Mouse (Mus musculus) CH12.LX (cell line): ENCODE measurements at regions not wholly inside any gene's neighbourhood (a gene's known extent, or its start where the extent isn't known, plus 50 kb on each side); places are given as distances from the start of the nearest gene placed in this dataset.

Experiments used
- DNase-seq: peaks from one replicate; pipeline ENCODE4 v3.0.0-alpha.2; 2013; ENCODE audit errors: extremely low read depth
- H3K27ac ChIP-seq: 2 replicates; pipeline ENCODE4 v1.5.1; 2012; ENCODE audit warnings: low read depth, mild to moderate bottlenecking, control low read depth, moderate library complexity; ENCODE audit not compliant: insufficient read depth
- H3K27me3 ChIP-seq: replicated peaks from 2 replicates; pipeline ENCODE3; 2012; ENCODE audit warnings: inconsistent platforms
- H3K36me3 ChIP-seq, 2 experiments: replicated peaks in 1 of 2; 2 replicates each; pipeline versions ENCODE3 to v1.6.1; 2012; ENCODE audit warnings: inconsistent platforms in 1 of 2, low read length in 1 of 2, mild to moderate bottlenecking in 1 of 2, mixed read lengths in 1 of 2, moderate library complexity in 1 of 2; ENCODE audit not compliant: control insufficient read depth in 1 of 2, insufficient read depth in 1 of 2
- H3K4me1 ChIP-seq, 2 experiments: 2 replicates each; pipeline ENCODE4 v1.6.1; 2012; ENCODE audit warnings: inconsistent platforms in 1 of 2, moderate library complexity in 1 of 2; ENCODE audit not compliant: insufficient read depth in 2 of 2, control insufficient read depth in 1 of 2
- H3K4me2 ChIP-seq: 2 replicates; pipeline ENCODE4 v1.6.1; 2012; ENCODE audit warnings: low read depth, mild to moderate bottlenecking, control low read depth; ENCODE audit not compliant: poor library complexity, insufficient read depth, severe bottlenecking
- H3K4me3 ChIP-seq, 3 experiments: fragments of 150-350 bp in 1 of 3; sonication (generic) in 1 of 3; replicated peaks in 1 of 3; 2 replicates each; pipeline versions ENCODE3 to v1.5.1; 2011 to 2012; ENCODE audit warnings: low read depth in 2 of 3, low read length in 2 of 3, mild to moderate bottlenecking in 2 of 3, moderate library complexity in 2 of 3, control low read depth in 1 of 3, improper control_type of control experiment in 1 of 3, inconsistent platforms in 1 of 3, mixed read lengths in 1 of 3; ENCODE audit not compliant: poor library complexity in 1 of 3
- H3K79me2 ChIP-seq: replicated peaks from 2 replicates; pipeline ENCODE4 v1.6.1; 2012; ENCODE audit warnings: mild to moderate bottlenecking, moderate library complexity; ENCODE audit not compliant: control insufficient read depth, poor library complexity, insufficient read depth, severe bottlenecking; ENCODE audit errors: extremely low read depth
- H3K9ac ChIP-seq: 2 replicates; pipeline ENCODE4 v1.6.1; 2012; ENCODE audit warnings: low read depth, mild to moderate bottlenecking, control low read depth, moderate library complexity; ENCODE audit not compliant: insufficient read depth
- H3K9me3 ChIP-seq: replicated peaks from 2 replicates; pipeline ENCODE3; 2012; ENCODE audit warnings: low read length, inconsistent platforms, mixed read lengths
- BHLHE40 ChIP-seq: IDR thresholded peaks from 2 replicates; pipeline ENCODE4 v1.6.1; 2011; ENCODE audit warnings: mild to moderate bottlenecking, low read depth, low read length, improper control_type of control experiment
- CTCF ChIP-seq, 2 experiments: IDR thresholded peaks in 1 of 2; conservative IDR thresholded peaks in 1 of 2; 2 replicates each; pipeline ENCODE4 v1.5.1; 2011 to 2012; ENCODE audit warnings: low read depth in 2 of 2, low read length in 2 of 2, improper control_type of control experiment in 1 of 2, inconsistent platforms in 1 of 2, mild to moderate bottlenecking in 1 of 2, moderate library complexity in 1 of 2
- ETS1 ChIP-seq: conservative IDR thresholded peaks from 2 replicates; pipeline ENCODE4 v1.6.1; 2012; ENCODE audit warnings: low read depth, mild to moderate bottlenecking, inconsistent platforms, low read length, improper control_type of control experiment, moderate library complexity
- GABPA ChIP-seq: IDR thresholded peaks from 2 replicates; pipeline ENCODE4 v1.6.1; 2012; ENCODE audit warnings: low read depth, low read length, improper control_type of control experiment, inconsistent platforms; ENCODE audit not compliant: insufficient replicate concordance
- IRF4 ChIP-seq: IDR thresholded peaks from 2 replicates; pipeline ENCODE4 v1.6.1; 2014; ENCODE audit warnings: low read depth, mild to moderate bottlenecking, inconsistent platforms, low read length, improper control_type of control experiment
- JUN ChIP-seq: IDR thresholded peaks from 2 replicates; pipeline ENCODE4 v1.6.1; 2011; ENCODE audit warnings: low read depth, mild to moderate bottlenecking, low read length, improper control_type of control experiment, moderate library complexity; ENCODE audit not compliant: insufficient read depth
- MAX ChIP-seq: IDR thresholded peaks from 2 replicates; pipeline ENCODE4 v1.6.1; 2011; ENCODE audit warnings: low read length, improper control_type of control experiment
- MAZ ChIP-seq: IDR thresholded peaks from 2 replicates; pipeline ENCODE4 v1.6.1; 2012; ENCODE audit warnings: low read depth, mild to moderate bottlenecking, inconsistent platforms, low read length, improper control_type of control experiment, moderate library complexity
- MEF2A ChIP-seq: IDR thresholded peaks from 2 replicates; pipeline ENCODE4 v1.6.1; 2014; ENCODE audit warnings: low read depth, mild to moderate bottlenecking, inconsistent platforms, low read length, improper control_type of control experiment, borderline replicate concordance
- MYC ChIP-seq: IDR thresholded peaks from 2 replicates; pipeline ENCODE4 v1.6.1; 2011; ENCODE audit warnings: low read depth, mild to moderate bottlenecking, improper control_type of control experiment, low read length
- NELFE ChIP-seq: IDR thresholded peaks from 2 replicates; pipeline ENCODE4 v1.6.1; 2011; ENCODE audit warnings: low read depth, low read length, improper control_type of control experiment
- NRF1 ChIP-seq: IDR thresholded peaks from 2 replicates; pipeline ENCODE4 v1.6.1; 2014; ENCODE audit warnings: low read depth, mild to moderate bottlenecking, inconsistent platforms, low read length, improper control_type of control experiment, moderate library complexity
- POLR2AphosphoS2 ChIP-seq: IDR thresholded peaks from 2 replicates; pipeline ENCODE4 v1.6.1; 2011; ENCODE audit warnings: low read depth, low read length, improper control_type of control experiment
- RCOR1 ChIP-seq: conservative IDR thresholded peaks from 2 replicates; pipeline ENCODE4 v1.6.1; 2012; ENCODE audit warnings: low read depth, mild to moderate bottlenecking, inconsistent platforms, low read length, improper control_type of control experiment
- SIN3A ChIP-seq: IDR thresholded peaks from 2 replicates; pipeline ENCODE4 v1.6.1; 2012; ENCODE audit warnings: low read length, improper control_type of control experiment, inconsistent platforms
- SMC3 ChIP-seq: IDR thresholded peaks from 2 replicates; pipeline ENCODE4 v1.6.1; 2011; ENCODE audit warnings: low read depth, low read length, improper control_type of control experiment
- TBP ChIP-seq: conservative IDR thresholded peaks from 2 replicates; pipeline ENCODE4 v1.6.1; 2011; ENCODE audit warnings: low read depth, low read length, improper control_type of control experiment
- TCF12 ChIP-seq: IDR thresholded peaks from 2 replicates; pipeline ENCODE4 v1.6.1; 2014; ENCODE audit warnings: low read depth, mild to moderate bottlenecking, inconsistent platforms, low read length, improper control_type of control experiment
- USF2 ChIP-seq: conservative IDR thresholded peaks from 2 replicates; pipeline ENCODE4 v1.6.1; 2011; ENCODE audit warnings: low read depth, low read length, improper control_type of control experiment
- ZC3H11A ChIP-seq: IDR thresholded peaks from 2 replicates; pipeline ENCODE4 v1.6.1; 2012; ENCODE audit warnings: low read depth, mild to moderate bottlenecking, inconsistent platforms, low read length, improper control_type of control experiment
- ZKSCAN1 ChIP-seq: IDR thresholded peaks from 2 replicates; pipeline ENCODE4 v1.6.1; 2012; ENCODE audit warnings: low read depth, inconsistent platforms, low read length, improper control_type of control experiment, borderline replicate concordance
- dilution Hi-C: fragments of 300-500 bp; cut with MboI; formaldehyde crosslinking; loops from 2 replicates; pipeline ENCODE4 v1.14.3; 2020; ENCODE audit warnings: low sequenced_read_pairs; ENCODE audit not compliant: extremely low pct_unique_long_range_greater_than_20kb, extremely low pct_ligation_motif_present
- in situ Hi-C: fragments of 300-500 bp; cut with MboI; formaldehyde crosslinking; loops from 3 replicates; pipeline ENCODE4 v1.14.3; 2019; ENCODE audit warnings: low sequenced_read_pairs, low pct_ligation_motif_present, low pct_unique_long_range_greater_than_20kb, mixed read lengths

DNA sequence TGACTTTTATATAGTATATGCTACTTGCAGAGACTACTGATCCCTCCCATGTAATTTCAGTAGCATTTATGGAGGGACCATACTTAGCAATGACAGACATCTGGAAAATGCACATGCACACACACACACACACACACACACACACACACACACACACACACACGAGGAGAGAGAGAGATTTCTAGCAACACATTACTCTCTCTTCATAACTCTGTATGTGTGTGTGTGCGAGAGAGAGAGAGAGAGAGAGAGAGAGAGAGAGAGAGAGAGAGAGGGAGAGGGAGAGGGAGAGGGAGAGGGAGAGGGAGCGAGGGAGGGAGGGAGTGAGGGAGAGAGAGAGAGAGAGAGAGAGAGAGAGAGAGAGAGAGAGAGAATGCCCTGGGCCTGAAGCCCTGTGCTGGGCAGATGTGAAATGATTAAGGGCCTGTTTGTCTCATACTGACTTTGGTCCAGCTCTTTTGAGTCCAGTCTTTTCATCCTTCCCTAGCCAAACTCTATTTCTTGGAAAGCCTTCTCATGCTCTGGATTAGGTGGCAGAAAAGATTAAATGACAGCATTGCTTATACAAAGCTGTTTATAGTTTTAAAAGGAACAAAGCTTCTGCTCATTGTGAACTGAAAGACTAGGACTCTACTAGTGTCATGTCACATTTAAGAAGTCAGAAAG lies 106.4 kb upstream of the 4933402D24Rik start:
- dilution Hi-C loops (no loop called here), in situ Hi-C loops (no loop called here)
- no peaks in the 10 kb centered on the region for H3K9me3 ChIP-seq
- TF ChIP-seq ZC3H11A (no peak), IRF4 (no peak), RCOR1 (no peak)
- no peak overlapping the region for H3K9ac ChIP-seq
- no peaks in the 10 kb centered on the region for H3K36me3 ChIP-seq
- no peaks in the 10 kb centered on the region for H3K79me2 ChIP-seq
- no peak overlapping the region for H3K4me2 ChIP-seq
- H3K27ac ChIP-seq = no peak overlapping the region
- no peaks in the 10 kb centered on the region for H3K27me3 ChIP-seq
- H3K4me1 ChIP-seq = no peaks in the 10 kb centered on the region
- DNase-seq = no peak
- no peak overlapping the region for H3K4me3 ChIP-seq

DNA sequence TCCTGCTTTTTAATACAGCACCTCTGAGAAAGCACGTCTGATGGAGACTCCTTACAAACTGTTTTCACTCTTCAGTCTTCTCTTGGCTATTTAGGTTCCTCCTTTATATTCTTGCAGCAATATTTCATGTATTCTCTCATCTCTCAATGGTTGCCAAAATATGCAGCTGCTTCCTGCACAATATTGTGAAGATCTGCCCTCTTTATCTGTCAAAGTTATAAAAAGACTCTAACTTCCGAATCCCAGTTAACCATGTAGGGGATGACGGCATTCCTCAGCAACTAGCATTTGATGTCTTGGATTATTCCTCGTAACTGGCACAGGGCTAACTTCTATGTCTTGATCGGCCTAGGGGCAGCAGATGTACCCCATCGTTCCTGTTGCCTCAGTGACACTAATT lies 102.8 kb upstream of the 4933402D24Rik start:
- no peak for DNase-seq
- Histone ChIP-seq H3K4me1 (no peaks in the 10 kb centered on the region), H3K27me3 (no peaks in the 10 kb centered on the region), H3K36me3 (no peaks in the 10 kb centered on the region), H3K4me2 (no peak overlapping the region), H3K4me3 (no peak overlapping the region), H3K9me3 (no peaks in the 10 kb centered on the region), H3K9ac (no peak overlapping the region)
- in situ Hi-C loops = no loop called here
- dilution Hi-C loops = no loop called here
- no peak for TF ChIP-seq BHLHE40
- TF ChIP-seq ETS1 = no peak
- TF ChIP-seq MYC = no peak
- TF ChIP-seq MAX = no peak
- no peak for TF ChIP-seq TCF12
- TF ChIP-seq JUN = no peak
- no peak for TF ChIP-seq ZC3H11A
- no peak for TF ChIP-seq IRF4
- TF ChIP-seq USF2 = no peak
- TF ChIP-seq, all 38 proteins: peak for 0
- Histone ChIP-seq H3K27ac (no peak overlapping the region), H3K79me2 (no peaks in the 10 kb centered on the region)

DNA sequence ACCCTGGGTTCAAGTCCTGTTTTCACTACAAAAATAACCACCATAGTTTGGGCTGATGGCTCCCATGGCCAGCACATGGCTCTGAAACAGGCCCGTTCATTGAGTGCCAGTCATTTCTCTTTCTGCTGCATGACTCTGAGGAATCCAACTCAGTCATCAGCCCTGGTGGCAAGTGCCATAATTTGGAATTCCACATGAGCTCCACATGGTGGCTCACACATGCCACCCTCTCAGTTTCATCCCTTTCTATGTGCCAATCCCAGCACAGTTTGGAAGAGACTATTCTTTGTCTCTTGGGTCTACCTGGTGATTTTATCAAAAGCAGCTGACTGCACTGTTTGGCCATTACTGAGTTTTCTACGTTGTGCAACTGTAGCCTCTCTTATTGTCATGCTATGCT lies 100.3 kb upstream of the 4933402D24Rik start:
- dilution Hi-C loops = no loop called here
- in situ Hi-C loops = no loop called here
- Histone ChIP-seq H3K4me3 (no peak overlapping the region), H3K27me3 (no peaks in the 10 kb centered on the region), H3K9me3 (no peaks in the 10 kb centered on the region), H3K4me2 (no peak overlapping the region), H3K36me3 (no peaks in the 10 kb centered on the region), H3K9ac (no peak overlapping the region)
- TF ChIP-seq POLR2AphosphoS2 (no peak), MEF2A (no peak), RCOR1 (no peak), MAZ (no peak), SIN3A (no peak), ZKSCAN1 (no peak), NRF1 (no peak), SMC3 (no peak), MAX (no peak), CTCF (conservative IDR thresholded peaks at IDR 0.05 in 1 of 2, IDR thresholded peaks at IDR 0.05 in 1 of 2; ENCODE audit: low read depth in 2 of 2, low read length in 2 of 2) (no peak), TBP (no peak), GABPA (no peak), NELFE (no peak)
- TF ChIP-seq, all 38 proteins: peak for 0
- H3K4me1 ChIP-seq = no peaks in the 10 kb centered on the region
- no peak for DNase-seq
- no peak overlapping the region for H3K27ac ChIP-seq
- no peaks in the 10 kb centered on the region for H3K79me2 ChIP-seq
